Mouse (Mus musculus): ENCODE data around the gene B4galt3.

DNA sequence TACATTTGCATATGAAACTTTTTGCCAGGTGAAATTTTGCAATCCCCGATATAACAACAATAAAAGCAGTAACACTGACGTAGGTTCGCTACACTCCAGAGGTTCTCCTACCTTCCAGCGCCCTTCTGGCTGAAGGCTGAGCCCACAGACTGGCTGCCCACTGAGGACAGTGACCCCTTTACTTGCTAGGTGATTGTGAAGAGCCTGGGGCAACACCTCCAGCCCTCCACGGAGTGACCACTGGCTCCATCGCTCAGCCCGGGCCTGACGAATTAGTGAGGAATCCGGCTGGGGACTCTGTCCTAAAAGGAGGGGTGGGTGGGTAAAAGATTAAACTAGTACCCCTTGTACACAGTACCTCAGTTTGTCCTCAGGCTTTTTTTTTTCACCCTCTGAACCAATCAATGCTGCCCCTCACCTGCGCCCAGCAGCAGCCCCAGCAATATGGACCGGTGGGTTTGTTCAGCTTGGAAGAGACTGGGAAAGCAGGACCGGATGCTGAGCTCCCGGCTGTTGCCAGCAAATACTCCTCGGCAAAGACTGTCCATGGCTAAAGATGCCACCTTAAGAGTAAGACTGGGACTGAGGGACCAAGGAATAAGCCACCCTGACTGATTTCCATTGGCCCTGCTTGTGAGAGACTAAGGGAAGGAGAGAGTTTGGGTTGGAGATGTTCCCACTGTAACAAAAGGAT, 9.0 kb downstream of the B4galt3 start:
- TF ChIP-seq CTCF (IDR thresholded peaks at IDR 0.05; ENCODE audit: control insufficient read depth, insufficient read depth, insufficient replicate concordance, low read depth, low read length) (no peak), POLR2A (IDR thresholded peaks at IDR 0.05; ENCODE audit: control insufficient read depth, low read depth, low read length) (no peak)
